Mouse (Mus musculus) neutrophil, adult 83 days (primary cell): ENCODE measurements around the gene Pdgfd. TPM values are rescaled to one million over a fixed set of nuclear protein-coding genes. Genes with fewer than 3 reads are reported as not detected.

Experiments used
- total RNA-seq, 2 experiments: library from RNA; stranded (reverse); gene quantifications; one replicate each; pipeline ENCODE4 v1.2.4; 2023

Gene Pdgfd
- under 1 TPM; 0.13 to 0.24 TPM for total RNA-seq

DNA sequence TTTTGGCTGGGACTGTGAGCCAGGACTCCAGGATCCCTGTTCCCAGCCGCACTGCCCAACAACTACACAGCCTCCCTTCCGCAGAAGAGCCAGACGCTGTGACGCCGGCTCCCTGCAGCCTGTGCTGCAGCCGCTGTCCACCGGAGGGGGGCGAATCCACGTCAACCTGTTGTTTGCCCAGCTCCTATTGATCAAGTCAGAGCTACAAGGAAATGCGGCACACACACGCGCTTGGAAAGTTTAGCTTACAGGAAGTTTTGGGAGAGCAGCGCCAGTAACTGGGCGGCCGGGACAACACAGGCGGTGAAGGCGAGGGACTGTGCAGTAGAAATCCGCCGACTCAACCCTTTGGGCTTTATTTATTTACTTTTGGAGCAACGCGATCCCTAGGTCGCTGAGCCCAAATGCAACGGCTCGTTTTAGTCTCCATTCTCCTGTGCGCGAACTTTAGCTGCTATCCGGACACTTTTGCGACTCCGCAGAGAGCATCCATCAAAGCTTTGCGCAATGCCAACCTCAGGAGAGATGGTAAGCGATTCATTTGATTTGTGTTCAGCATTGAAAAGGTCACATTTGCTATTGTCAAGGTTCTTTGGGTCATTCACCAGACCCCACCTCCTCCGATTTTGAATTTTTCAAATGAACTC, at the start of gene Pdgfd:
Gene Pdgfd (plus strand): TSS at position 194 of the 647 bp plus-strand sequence.

DNA sequence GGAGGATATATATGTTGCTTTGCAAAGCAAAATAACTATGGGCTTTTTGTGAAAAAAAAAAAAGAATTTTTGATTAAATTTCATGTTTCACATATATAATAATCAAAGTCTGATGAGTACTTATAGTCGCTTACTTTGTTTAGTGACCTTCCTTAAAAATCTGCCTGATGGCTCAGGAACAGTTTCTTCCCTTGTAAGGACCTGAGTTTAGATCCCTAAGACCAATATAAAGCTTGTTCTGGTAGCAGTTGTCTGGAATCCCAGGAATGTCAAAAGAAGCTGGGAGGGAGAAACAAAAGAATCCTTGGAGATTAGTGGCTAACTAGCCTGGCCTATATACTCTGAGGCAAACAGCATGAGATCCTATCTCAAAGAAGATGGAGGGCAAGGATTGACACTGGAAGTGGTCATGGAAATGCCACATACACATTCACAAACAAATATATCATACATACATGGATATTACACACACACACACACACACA, 101.5 kb downstream of the Pdgfd start, which contains the start of gene Ddi1:
Gene Ddi1 (minus strand): TSS at position 51 of the 485 bp plus-strand sequence.

Other genes with a start within 250 kb of the Pdgfd start
- not detected for gene Ddi1, start 101.3 kb downstream of the Pdgfd start, total RNA-seq